ENCODE assay signal across 8 mouse cellular contexts in genomic region chr10:121033128-121033791, GRCm38 (mm10). TPM values are rescaled to one million over a fixed set of nuclear protein-coding genes. Genes with fewer than 3 reads are reported as not detected.
DNase-seq lines count a peak whose midpoint lies in the region; ATAC-seq and TF ChIP-seq lines count a peak whose summit lies in the region.

No protein-coding gene starts in this region.

- no peaks in the 10 kb centered on the region for H3K79me2 ChIP-seq in macrophage (ENCODE audit: inconsistent target)

- peaks cover 1% of the 10 kb centered on the region; the same call in 1 of the 2 replicates for H3K27me3 ChIP-seq in cerebellum, adult 2 months (ENCODE audit: control insufficient read depth, insufficient read depth, low read length)
- peaks cover 17% of the 10 kb centered on the region for H3K27me3 ChIP-seq in hindbrain, embryonic 12.5 days

- no peaks in the 10 kb centered on the region for H3K9me3 ChIP-seq in hindbrain, embryonic 12.5 days (replicated peaks)

- peaks cover 4% of the 10 kb centered on the region; the same call in 1 of the 2 replicates for H3K4me1 ChIP-seq in cerebellum, adult 2 months (ENCODE audit: control insufficient read depth, insufficient read depth, low read length)
- peaks cover 8% of the 10 kb centered on the region for H3K4me1 ChIP-seq in hindbrain, embryonic 12.5 days

- peak; percentile 88 for ATAC-seq in hindbrain, embryonic 12.5 days (ENCODE audit: low FRiP score)

- under 1% methylated on average over 25 of the region's 25 CpGs for WGBS in cerebellum, adult 2 months
- 0% methylated on average over 25 of the region's 25 CpGs for WGBS in hindbrain, embryonic 12.5 days
- WGBS in macrophage (ENCODE audit: missing documents), result 3% methylated on average over 25 of the region's 25 CpGs

- no peaks in the 10 kb centered on the region for H3K36me3 ChIP-seq in hindbrain, embryonic 12.5 days
- no peaks in the 10 kb centered on the region for H3K36me3 ChIP-seq in macrophage (ENCODE audit: inconsistent target)

- no peak for TF ChIP-seq POLR2A in cerebellum, adult 2 months (IDR thresholded peaks at IDR 0.05; ENCODE audit: borderline replicate concordance, insufficient read depth, low read length)

- H3K27ac ChIP-seq in cerebellum, adult 2 months (ENCODE audit: insufficient read depth, low read length), result no peak overlapping the region
- no peak overlapping the region for H3K27ac ChIP-seq in hindbrain, embryonic 12.5 days
- H3K27ac ChIP-seq in macrophage, result no peak overlapping the region

- H3K9ac ChIP-seq in hindbrain, embryonic 12.5 days, result peak overlapping the region; percentile 59

- H3K4me2 ChIP-seq in hindbrain, embryonic 12.5 days (replicated peaks), result peak overlapping the region; percentile 95

- peak; percentile 85 for DNase-seq in Muller cell, postnatal 12 days (ENCODE audit: inconsistent ontology term)
- peak; percentile 67 to 70 for DNase-seq in cerebellum, adult 2 months
- peak; percentile 18 to 53 for DNase-seq in frontal cortex, postnatal 10 days (ENCODE audit: low spot score in 2 of 2)
- peak; percentile 8 to 17 for DNase-seq in layer of hippocampus, postnatal 36 days
- DNase-seq in retina, postnatal 7 days (ENCODE audit: low read depth, low spot score), result peak; percentile 68
- DNase-seq in urinary bladder, postnatal 14 days (ENCODE audit: low spot score), result peak; percentile 78

- TF ChIP-seq CTCF in cerebellum, adult 2 months (IDR thresholded peaks at IDR 0.05; ENCODE audit: borderline replicate concordance, insufficient read depth, low read depth, low read length), result peak; percentile 65

- H3K4me3 ChIP-seq in cerebellum, adult 2 months (replicated peaks; ENCODE audit: insufficient read depth, low read depth, low read length), result peak overlapping the region; percentile 59
- peak overlapping the region; percentile 54 for H3K4me3 ChIP-seq in hindbrain, embryonic 12.5 days
- H3K4me3 ChIP-seq in macrophage (ENCODE audit: inconsistent target), result peak overlapping the region; percentile 45

RNA-seq across cellular contexts. Expression of gene Wif1, which starts 0.5 kb away (rescaled TPM):
- 1.1 and 2.3 TPM in 2 replicates for polyA plus RNA-seq in cerebellum, adult 2 months (2012; rRNA removed)
- 8.4 and 9.2 TPM in 2 replicates for polyA plus RNA-seq in hindbrain, embryonic 12.5 days (2016; fragmentation: Nextera tagmentation; extraction: Ambion mirVana)
- total RNA-seq in layer of hippocampus, postnatal 36 days (2021), result 1 to 10 TPM in 1 of 2 experiments, under 1 TPM in 1; 0.63 to 1.4 TPM
- total RNA-seq in macrophage (2018; cell fraction: chromatin; rRNA removed), result not detected
- total RNA-seq in macrophage (2018; cell fraction: cytosol; rRNA removed), result not detected
- not detected for total RNA-seq in macrophage (2018; cell fraction: nucleus; rRNA removed)
- polyA plus RNA-seq in macrophage (2018), result not detected in 3 replicates

RNA-seq across cellular contexts. Expression of gene Lemd3, which starts 54.1 kb away (rescaled TPM):
- 20.4 and 21.3 TPM in 2 replicates for polyA plus RNA-seq in cerebellum, adult 2 months (2012; rRNA removed)
- 5.6 and 5.7 TPM in 2 replicates for polyA plus RNA-seq in hindbrain, embryonic 12.5 days (2016; fragmentation: Nextera tagmentation; extraction: Ambion mirVana)
- total RNA-seq in layer of hippocampus, postnatal 36 days (2021), result 10 to 100 TPM; 33.0 to 33.7 TPM
- 10 to 100 TPM; 23.1 to 73.6 (median 28.7) TPM for total RNA-seq in macrophage (2018; cell fraction: chromatin; rRNA removed)
- total RNA-seq in macrophage (2018; cell fraction: cytosol; rRNA removed), result 10 to 100 TPM in 15 of 26 experiments, 1 to 10 TPM in 11; 7.4 to 23.5 (median 11.0) TPM
- total RNA-seq in macrophage (2018; cell fraction: nucleus; rRNA removed), result 10 to 100 TPM; 23.0 to 62.1 (median 30.0) TPM
- polyA plus RNA-seq in macrophage (2018), result 5.2 to 8.9 TPM (median 8.8 TPM) in 3 replicates

Comparison
In these comparisons a context has a peak if more than half of its experiments do, and no peak if none do; other contexts are left out.
1. DNase-seq: peak in every context shown above with its lines; median percentile 85 in Muller cell, postnatal 12 days; 78 in urinary bladder, postnatal 14 days; 68 in cerebellum, adult 2 months; 68 in retina, postnatal 7 days; 36 in frontal cortex, postnatal 10 days; 12 in layer of hippocampus, postnatal 36 days.